Mouse (Mus musculus) liver, adult 2 months (tissue): ENCODE data around the gene Noa1.

Experiments used
- CTCF ChIP-seq: fragments of 200-500 bp; IDR thresholded peaks from 2 replicates; pipeline ENCODE4 v1.5.1; 2011; ENCODE audit warnings: low read depth, low read length, control low read depth
- POLR2A ChIP-seq: fragments of 200-500 bp; IDR thresholded peaks from 2 replicates; pipeline ENCODE4 v1.6.1; 2011; ENCODE audit warnings: low read length, control low read depth; ENCODE audit not compliant: insufficient read depth; ENCODE audit errors: extremely low read depth

DNA sequence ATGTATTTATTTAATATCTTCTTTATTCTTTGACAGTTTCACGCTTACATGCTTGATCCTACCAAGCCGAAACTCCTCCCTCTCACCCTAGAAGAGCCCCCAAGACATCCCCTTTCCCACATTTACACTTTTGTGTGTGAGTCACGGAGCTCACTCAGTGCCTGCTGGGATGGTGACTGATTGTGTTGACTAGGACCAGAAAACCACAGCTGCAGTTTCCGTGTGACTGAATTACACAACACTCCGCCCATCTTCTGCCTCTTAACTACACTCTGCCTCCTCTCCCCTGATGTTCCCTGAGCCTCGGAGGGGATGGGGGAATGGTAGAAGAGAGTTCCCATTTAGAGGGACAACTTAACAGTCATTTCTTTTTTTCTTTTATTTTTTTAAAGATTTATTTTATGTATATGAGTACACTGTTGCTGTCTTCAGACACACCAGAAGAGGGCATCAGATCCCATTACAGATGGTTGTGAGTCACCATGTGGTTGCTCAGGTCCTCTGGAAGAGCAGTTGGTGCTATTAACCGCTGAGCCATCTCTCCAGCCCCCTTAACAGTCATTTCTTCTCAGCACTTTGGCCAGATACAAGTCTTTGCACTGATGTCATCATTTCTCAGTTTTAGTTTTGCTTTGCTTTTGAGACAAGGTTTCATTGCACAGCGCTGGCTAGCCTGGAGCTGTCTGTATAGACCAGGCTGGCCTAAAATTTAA, 57.6 kb downstream of the Noa1 start:
- TF ChIP-seq CTCF = no peak
- TF ChIP-seq POLR2A = no peak
